Mouse (Mus musculus) megakaryocyte, embryonic 14.5 days (primary cell): ENCODE measurements around the gene Aebp2.

ENCODE experiments used
- FLI1 ChIP-seq: IDR thresholded peaks from 2 replicates; pipeline ENCODE4 v1.6.1; 2012; ENCODE audit warnings: low read length, inconsistent platforms, mixed read lengths
- GATA1 ChIP-seq: IDR thresholded peaks from 3 replicates; pipeline ENCODE4 v1.6.1; 2012; ENCODE audit warnings: mixed read lengths, low read length, inconsistent platforms, borderline replicate concordance

- TF ChIP-seq GATA1 (no peak), FLI1 (no peak)
Observed at GRCm38 (mm10) chr6:140678658-140679271, 56.3 kb downstream of the Aebp2 start.
